Mouse (Mus musculus): Measurements from ENCODE around the gene Ltbp4.

Gene Ltbp4

GRCm38 (mm10) chr7:27273739-27274351, 63.6 kb downstream of the Ltbp4 start:
- in situ Hi-C loops (cut with MboI, MseI), result no loop called here

DNA sequence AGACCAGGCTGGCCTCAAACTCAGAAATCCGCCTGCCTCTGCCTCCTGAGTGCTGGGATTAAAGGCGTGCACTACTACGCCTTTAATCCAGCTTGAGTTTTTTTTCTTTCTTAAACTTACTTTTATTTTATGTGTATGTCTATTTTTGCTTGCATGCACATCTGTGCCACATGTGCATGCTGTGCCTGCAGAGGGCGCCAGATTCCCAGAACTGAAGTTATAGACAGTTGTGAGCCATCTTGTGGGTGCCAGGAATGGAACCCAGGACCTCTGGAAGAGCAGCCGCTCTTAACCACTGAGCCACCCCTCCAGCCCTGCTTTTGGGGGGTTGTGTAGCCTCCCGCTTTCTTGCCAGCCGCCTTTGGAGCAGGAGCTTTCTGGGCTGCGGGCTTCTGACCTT, 66.1 kb downstream of the Ltbp4 start:
- in situ Hi-C loops (cut with MboI, MseI), result no loop called here

DNA sequence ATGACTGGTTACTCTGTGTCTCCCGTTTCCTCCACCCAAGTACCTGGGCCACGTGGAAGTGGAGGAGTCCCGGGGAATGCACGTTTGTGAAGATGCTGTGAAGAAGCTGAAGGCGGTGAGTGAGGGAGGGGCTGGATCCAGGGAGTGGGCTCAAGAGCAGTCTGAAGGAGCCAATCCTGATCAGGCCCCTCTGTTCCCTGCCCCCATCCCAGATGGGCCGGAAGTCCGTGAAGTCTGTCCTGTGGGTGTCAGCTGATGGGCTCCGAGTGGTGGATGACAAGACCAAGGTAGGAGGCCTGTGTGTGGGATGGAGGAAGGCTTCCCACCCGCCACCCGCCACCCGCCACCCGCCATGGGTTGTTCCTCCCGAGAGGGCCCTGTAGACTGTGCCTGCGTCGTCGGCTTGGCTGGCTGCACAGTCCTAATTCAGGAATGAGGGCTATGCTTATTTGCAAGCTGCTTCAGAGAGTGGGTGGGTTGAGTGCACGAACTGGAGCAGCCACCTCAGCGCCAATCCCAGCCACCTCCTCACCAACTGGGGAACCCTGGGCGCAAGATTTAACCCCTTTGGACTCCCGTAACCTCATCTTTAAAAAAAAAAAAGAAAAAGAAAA, 70.9 kb downstream of the Ltbp4 start:
- in situ Hi-C loops (cut with MboI, MseI), result no loop called here

- in situ Hi-C loops (cut with MboI, MseI), result no loop called here
Measured at GRCm38 (mm10) chr7:27264761-27265160, 72.7 kb downstream of the Ltbp4 start.

- in situ Hi-C loops (cut with MboI, MseI), result no loop called here
Measured at GRCm38 (mm10) chr7:27261888-27262287, 75.6 kb downstream of the Ltbp4 start.

DNA sequence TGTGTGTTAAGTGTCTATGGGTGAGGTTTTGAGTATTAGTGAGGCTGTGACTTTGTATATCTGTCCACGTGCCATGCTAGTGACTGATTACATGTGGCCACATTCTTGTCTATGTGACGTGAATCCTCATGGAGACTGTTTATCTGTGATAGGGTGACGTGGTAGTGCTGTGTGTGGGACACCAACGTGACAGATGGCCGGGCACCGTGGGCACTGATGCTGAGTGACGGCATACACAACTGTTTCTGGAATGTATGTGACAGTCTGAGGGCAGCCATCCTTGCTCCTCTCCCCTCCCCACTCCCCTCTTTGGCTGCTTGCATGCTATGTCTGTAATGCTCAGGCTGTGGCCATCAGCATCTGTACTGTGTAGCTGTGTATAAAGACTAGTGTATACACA, 76.6 kb downstream of the Ltbp4 start:
- in situ Hi-C loops (cut with MboI, MseI), result no loop called here

- in situ Hi-C loops (cut with MboI, MseI), result no loop called here
Measured at GRCm38 (mm10) chr7:27259771-27260170, 77.7 kb downstream of the Ltbp4 start.

DNA sequence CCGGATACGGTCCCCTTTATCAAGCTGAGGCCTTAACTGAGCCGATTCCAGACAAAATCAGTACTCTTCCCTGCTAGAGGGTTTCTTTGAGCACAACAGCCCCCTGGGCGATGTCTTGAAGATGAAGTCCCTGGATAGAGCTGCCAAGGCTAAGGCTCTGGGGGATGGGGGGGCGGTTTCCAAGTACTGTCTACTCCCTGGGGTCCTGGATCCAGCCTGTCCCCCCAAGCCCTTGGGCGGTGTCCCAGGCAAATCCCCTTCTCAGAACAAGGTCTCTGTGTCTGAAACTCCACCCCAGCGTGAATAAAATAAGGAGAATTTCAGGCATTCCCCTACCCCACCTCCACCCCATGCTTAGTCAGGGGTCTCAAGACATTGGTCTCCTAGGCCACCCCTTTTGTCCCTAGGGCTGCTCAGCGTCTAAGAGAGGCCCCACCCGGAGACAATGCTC, 78.2 kb downstream of the Ltbp4 start:
- in situ Hi-C loops (cut with MboI, MseI), result no loop called here

DNA sequence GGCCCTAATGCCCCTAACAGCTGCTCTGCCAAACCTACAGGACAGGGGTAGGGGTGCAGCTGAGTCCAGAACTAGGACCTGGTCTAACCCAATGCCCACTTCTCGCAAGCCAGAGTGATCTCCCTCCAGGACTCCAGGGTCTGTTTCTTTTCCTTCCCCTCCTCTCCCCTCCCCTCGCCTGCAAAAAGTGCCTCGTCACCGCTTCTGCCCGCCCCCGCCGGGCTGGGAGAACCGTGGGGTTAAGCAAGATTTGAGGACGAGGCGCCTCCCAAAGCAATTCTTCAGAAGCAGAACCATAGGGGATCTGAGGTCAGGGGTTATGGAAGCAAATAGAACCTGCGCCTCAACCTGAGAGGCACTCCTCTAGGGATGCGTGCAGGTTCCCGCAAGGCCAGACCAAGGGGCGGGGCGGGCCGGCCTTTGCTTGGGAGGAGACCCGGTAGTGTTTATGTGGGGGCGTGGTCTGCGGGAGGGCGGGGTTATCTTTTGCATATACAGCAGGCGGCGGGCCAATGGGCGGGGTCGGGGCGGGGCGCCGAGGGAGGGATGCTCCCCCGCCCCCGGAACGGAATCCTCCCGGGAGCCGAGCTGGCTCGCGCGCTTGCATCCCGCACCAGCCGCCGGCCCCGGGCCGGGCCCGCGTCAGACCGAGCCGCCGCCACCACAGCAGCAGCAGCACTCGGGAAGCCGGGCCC, 79.1 kb downstream of the Ltbp4 start, which contains the start of gene Numbl:
Numbl (plus strand) TSS at position 229 of the 695 bp plus-strand sequence.
- in situ Hi-C loops (cut with MboI, MseI), result no loop called here

GRCm38 (mm10) chr7:27257852-27258204, 79.7 kb downstream of the Ltbp4 start:
- in situ Hi-C loops (cut with MboI, MseI), result no loop called here

- in situ Hi-C loops (cut with MboI, MseI), result no loop called here
Measured at GRCm38 (mm10) chr7:27257046-27257851, 80.2 kb downstream of the Ltbp4 start.

DNA sequence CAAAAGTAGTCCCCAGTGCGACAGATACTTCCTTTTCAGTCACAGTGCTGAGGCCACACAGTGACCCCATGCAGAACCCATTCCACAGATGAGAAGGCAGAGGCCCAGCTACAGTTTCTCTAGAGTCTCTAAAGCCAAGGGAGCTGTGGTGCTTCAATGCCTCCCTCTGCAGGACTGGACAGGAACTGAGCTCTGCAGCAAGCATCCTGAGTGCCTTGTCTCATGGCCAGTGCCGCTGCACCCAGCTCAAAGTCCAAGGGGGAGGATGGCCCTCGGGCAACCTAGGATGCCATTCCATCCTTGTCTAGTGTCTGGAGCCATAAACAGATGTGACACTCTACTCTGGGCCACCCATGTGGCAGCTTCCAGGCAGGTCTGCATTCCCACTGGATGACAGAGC, 81.8 kb downstream of the Ltbp4 start:
- in situ Hi-C loops (cut with MboI, MseI), result no loop called here

Data from T-helper 17 cell (primary cell).